Mouse (Mus musculus) ES-E14 (cell line): ENCODE results near the gene Gm20390. TPM values are rescaled to one million over a fixed set of nuclear protein-coding genes. Genes with fewer than 3 reads are reported as not detected.

Source experiments
- DNase-seq: peaks from one replicate; pipeline ENCODE4 v3.0.0-alpha.2; 2013; ENCODE audit warnings: low read depth, low spot score
- H3K27ac ChIP-seq: 2 replicates; pipeline ENCODE4 v1.5.1; 2012; ENCODE audit warnings: low read depth, mild to moderate bottlenecking, low read length, moderate library complexity, mixed read lengths; ENCODE audit not compliant: poor library complexity, insufficient read depth, severe bottlenecking
- H3K36me3 ChIP-seq: 2 replicates; pipeline ENCODE4 v1.6.1; 2012; ENCODE audit warnings: mild to moderate bottlenecking, low read length, moderate library complexity, mixed read lengths; ENCODE audit not compliant: control insufficient read depth, poor library complexity, insufficient read depth, severe bottlenecking
- H3K4me1 ChIP-seq, 2 experiments: fragments of 150-350 bp in 1 of 2; sonication (generic) in 1 of 2; 2 replicates each; pipeline ENCODE4 v1.6.1; 2012; ENCODE audit warnings: low read length in 2 of 2, mild to moderate bottlenecking in 1 of 2, mixed read lengths in 1 of 2; ENCODE audit not compliant: control insufficient read depth in 2 of 2, insufficient read depth in 2 of 2, poor library complexity in 1 of 2
- H3K4me3 ChIP-seq, 2 experiments: fragments of 150-350 bp in 1 of 2; sonication (generic) in 1 of 2; 2 replicates each; pipeline ENCODE4 v1.5.1; 2012; ENCODE audit warnings: low read length in 2 of 2, low read depth in 1 of 2, mild to moderate bottlenecking in 1 of 2, mixed read lengths in 1 of 2; ENCODE audit not compliant: insufficient read depth in 1 of 2, poor library complexity in 1 of 2, severe bottlenecking in 1 of 2
- H3K9ac ChIP-seq: 2 replicates; pipeline ENCODE4 v1.6.1; 2012; ENCODE audit warnings: low read depth, mild to moderate bottlenecking, low read length, mixed read lengths; ENCODE audit not compliant: poor library complexity, insufficient read depth, severe bottlenecking
- H3K9me3 ChIP-seq: fragments of 150-350 bp; sonication (generic); 2 replicates; pipeline ENCODE4 v1.6.1; 2012; ENCODE audit warnings: low read depth, mild to moderate bottlenecking, low read length; ENCODE audit not compliant: control insufficient read depth, insufficient read depth
- CHD2 ChIP-seq: IDR thresholded peaks from 2 replicates; pipeline ENCODE4 v1.6.1; 2014; ENCODE audit warnings: mild to moderate bottlenecking, low read depth, low read length, inconsistent platforms
- HCFC1 ChIP-seq: IDR thresholded peaks from 2 replicates; pipeline ENCODE4 v1.6.1; 2012; ENCODE audit warnings: low read length, inconsistent platforms, borderline replicate concordance; ENCODE audit not compliant: insufficient read depth
- MAFK ChIP-seq: IDR thresholded peaks from 2 replicates; pipeline ENCODE4 v1.6.1; 2014; ENCODE audit warnings: mild to moderate bottlenecking, low read depth, low read length, inconsistent platforms; ENCODE audit not compliant: insufficient read depth
- ZC3H11A ChIP-seq: IDR thresholded peaks from 2 replicates; pipeline ENCODE4 v1.6.1; 2012; ENCODE audit warnings: low read depth, mild to moderate bottlenecking, inconsistent platforms, low read length, borderline replicate concordance
- ZNF384 ChIP-seq: IDR thresholded peaks from 2 replicates; pipeline ENCODE4 v1.6.1; 2012; ENCODE audit warnings: low read depth, low read length, inconsistent platforms
- in situ Hi-C, 2 experiments: fragments of 600-800 bp; cut with MboI; formaldehyde crosslinking; loops; one replicate each; pipeline ENCODE4 v1.15.1; 2025; ENCODE audit warnings: low sequenced_read_pairs in 2 of 2, inconsistent platforms in 1 of 2; ENCODE audit not compliant: unreplicated experiment in 2 of 2
- total RNA-seq: library from RNA; depleted of rRNA; stranded (reverse); fragments of 300-350 nt; gene quantifications from 2 replicates; pipeline ENCODE4 v1.2.3, GENCODE M21; 2012

The Gm20390 gene
- total RNA-seq, 1 experiment = 419 TPM

DNA sequence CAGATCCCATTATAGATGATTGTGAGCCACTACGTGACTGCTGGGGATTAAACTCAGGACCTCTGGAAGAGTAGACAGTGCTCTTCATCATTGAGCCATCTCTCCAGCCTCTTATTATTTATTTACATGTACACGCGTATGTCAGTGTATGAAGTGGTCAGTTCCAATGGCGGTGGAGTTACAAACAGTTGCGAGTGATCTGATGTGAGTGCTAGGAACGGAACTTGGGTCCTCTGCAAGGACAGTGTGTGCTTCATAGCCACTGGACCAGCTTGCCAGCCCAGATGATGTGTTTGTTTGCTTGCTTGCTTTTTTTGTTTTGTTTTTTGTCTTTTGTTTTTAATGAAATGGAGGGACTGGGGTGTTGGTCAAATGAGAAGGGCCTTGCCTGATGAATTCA is 1.1 kb upstream of the Gm20390 start:
- Histone ChIP-seq H3K9me3 (no peaks in the 10 kb centered on the region), H3K4me3 (no peak overlapping the region), H3K36me3 (peaks cover 10% of the 10 kb centered on the region), H3K27ac (no peak overlapping the region), H3K9ac (no peak overlapping the region), H3K4me1 (peaks cover 0 to 3% of the 10 kb centered on the region in 2 experiments; a peak in 2 of 4 replicates)
- in situ Hi-C loops = no loop called here
- TF ChIP-seq MAFK (no peak), HCFC1 (no peak), ZNF384 (no peak), CHD2 (no peak), ZC3H11A (no peak)
- no peak for DNase-seq

GRCm38 (mm10) chr11:93968848-93969128 is 695 bp upstream of the Gm20390 start:
- Histone ChIP-seq H3K36me3 (peaks cover 14% of the 10 kb centered on the region), H3K27ac (no peak overlapping the region), H3K4me1 (peaks cover 0 to 3% of the 10 kb centered on the region in 2 experiments; a peak in 2 of 4 replicates), H3K9ac (no peak overlapping the region), H3K9me3 (no peaks in the 10 kb centered on the region), H3K4me3 (peak overlapping the region in 1 of 2 experiments; percentile 32; a peak in 2 of 4 replicates)
- DNase-seq = no peak
- in situ Hi-C loops = no loop called here
- TF ChIP-seq HCFC1 = no peak

DNA sequence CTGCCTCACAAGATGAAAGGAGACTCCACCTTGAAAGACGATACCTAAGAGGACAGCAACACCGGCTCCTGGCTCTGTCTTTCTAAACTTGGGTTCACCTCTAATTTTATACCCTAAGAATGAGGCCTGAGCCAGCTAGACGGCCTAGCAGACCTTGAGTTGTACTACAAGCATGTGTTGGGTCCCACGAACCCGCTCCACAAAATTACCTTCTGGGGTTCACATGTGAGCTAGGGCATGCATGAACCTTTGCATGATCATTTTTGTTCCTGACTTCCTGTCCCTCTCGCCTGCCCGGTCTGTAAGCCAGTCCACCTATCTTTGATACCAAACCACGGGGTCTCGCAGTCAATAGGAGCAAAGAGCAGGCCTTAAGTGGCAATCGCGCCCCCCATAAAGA is 712 bp downstream of the Gm20390 start:
- in situ Hi-C loops = no loop called here
- TF ChIP-seq HCFC1 = no peak
- TF ChIP-seq ZC3H11A = no peak
- no peak for TF ChIP-seq ZNF384
- TF ChIP-seq MAFK = no peak
- no peak for TF ChIP-seq CHD2
- H3K4me3 ChIP-seq = peak overlapping the region; percentile 79 to 92
- peak overlapping the region; percentile 86 for H3K9ac ChIP-seq
- no peaks in the 10 kb centered on the region for H3K9me3 ChIP-seq
- H3K4me1 ChIP-seq = peaks cover 0 to 3% of the 10 kb centered on the region in 2 experiments; a peak in 2 of 4 replicates
- peak overlapping the region; percentile 68 for H3K27ac ChIP-seq
- peaks cover 25% of the 10 kb centered on the region for H3K36me3 ChIP-seq
- DNase-seq = no peak

- Histone ChIP-seq H3K9ac (no peak overlapping the region), H3K4me3 (peak overlapping the region in 1 of 2 experiments; percentile 22; a peak in 2 of 4 replicates), H3K9me3 (no peaks in the 10 kb centered on the region), H3K36me3 (peaks cover 38% of the 10 kb centered on the region), H3K27ac (no peak overlapping the region), H3K4me1 (peaks cover 0 to 3% of the 10 kb centered on the region in 2 experiments; a peak in 2 of 4 replicates)
- DNase-seq = no peak
- TF ChIP-seq CHD2 (no peak), ZNF384 (no peak), HCFC1 (no peak)
- in situ Hi-C loops = no loop called here
Observed at GRCm38 (mm10) chr11:93965391-93965790, 2.7 kb downstream of the Gm20390 start.

- no peaks in the 10 kb centered on the region for H3K9me3 ChIP-seq
- H3K4me1 ChIP-seq = 0 out of 4 replicates have a peak, but pooled peaks cover 0 to 3% of the 10 kb centered on the region in 2 experiments
- in situ Hi-C loops = no loop called here
- no peak overlapping the region for H3K4me3 ChIP-seq
- no peak for TF ChIP-seq CHD2
- no peak for TF ChIP-seq HCFC1
- no peak for TF ChIP-seq ZC3H11A
- TF ChIP-seq MAFK = no peak
- TF ChIP-seq ZNF384 = no peak
- no peak for DNase-seq
- no peak overlapping the region for H3K27ac ChIP-seq
- H3K36me3 ChIP-seq = peaks cover 55% of the 10 kb centered on the region
- H3K9ac ChIP-seq = no peak overlapping the region
Observed at GRCm38 (mm10) chr11:93963013-93963412, 5.1 kb downstream of the Gm20390 start.
